Mouse (Mus musculus): ENCODE measurements around the gene Gm6356.
"Not testable (repeated sequence)": the region's sequence is repeated elsewhere in the genome, so short reads cannot be mapped to it uniquely, and the experiment has no call there.

The Gm6356 gene

DNA sequence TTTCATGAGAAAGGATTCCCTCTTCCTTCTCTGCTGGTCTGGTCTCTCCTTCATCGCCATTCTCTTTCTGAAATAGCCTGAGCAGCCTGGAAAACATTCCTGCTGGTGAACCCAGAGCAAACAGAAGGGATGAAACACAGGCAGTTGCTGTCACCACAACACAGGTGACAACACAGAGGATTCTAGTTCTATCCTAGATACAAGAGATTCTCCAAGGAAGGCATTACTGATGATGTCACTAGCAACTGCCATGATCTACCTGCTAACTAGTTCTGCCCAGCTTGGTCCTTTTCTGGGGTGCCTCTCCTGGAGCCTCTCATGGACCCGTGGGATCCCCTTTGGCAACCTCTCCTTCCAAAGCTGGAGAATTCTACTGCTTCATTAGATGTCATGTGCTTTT lies at the start of gene Gm6356:
Gm6356 (minus strand) TSS at position 101 of the 400 bp plus-strand sequence.
- DNase-seq (ENCODE audit: low spot score in 2 of 2): not testable (repeated sequence)

Measured in natural killer cell, adult 2 months (primary cell).